Mouse (Mus musculus) erythroid progenitor cell, adult 5-6 weeks (primary cell): ENCODE data around the gene Fat1. TPM values are rescaled to one million over a fixed set of nuclear protein-coding genes. Genes with fewer than 3 reads are reported as not detected.
"Not testable (repeated sequence)": the region's sequence is repeated elsewhere in the genome, so short reads cannot be mapped to it uniquely, and the experiment has no call there.

Source experiments
- ATAC-seq: replicated peaks from 2 replicates; pipeline ENCODE4 v1.8.0; 2016; ENCODE audit warnings: moderate number of reproducible peaks, mild to moderate bottlenecking, moderate TSS enrichment, inconsistent platforms; ENCODE audit not compliant: poor library complexity, low FRiP score, severe bottlenecking
- total RNA-seq, 2 experiments: library from RNA; stranded (forward) in 1 of 2; stranded (reverse) in 1 of 2; fragments of 150-400 nt in 1 of 2; fragments of 186-747, 209-891 nt in 1 of 2; gene quantifications; 2 replicates each; pipeline versions ENCODE4 v1.2.3 to v1.2.4; 2015 to 2017; ENCODE audit warnings: low replicate concordance in 2 of 2

Fat1 gene
- total RNA-seq, 2 experiments from 2014 or later, result not detected

DNA sequence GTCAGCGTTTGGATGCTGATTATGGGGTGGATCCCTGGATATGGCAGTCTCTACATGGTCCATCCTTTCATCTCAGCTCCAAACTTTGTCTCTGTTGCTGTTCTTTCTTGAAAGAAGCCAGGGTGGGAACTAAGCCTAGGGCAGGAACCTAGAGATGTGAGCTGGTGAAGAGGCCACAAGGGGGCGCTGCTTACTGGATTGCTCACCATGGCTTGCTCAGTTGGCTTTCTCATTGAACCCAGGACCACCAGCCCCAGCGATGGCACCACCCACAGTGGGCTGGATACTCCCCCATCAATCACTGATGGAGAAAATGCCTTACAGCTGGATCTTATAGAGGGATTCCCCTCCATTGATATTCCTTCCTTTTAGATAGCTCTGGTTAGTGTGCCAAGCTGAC is 121.6 kb downstream of the Fat1 start:
- no peak for ATAC-seq

GRCm38 (mm10) chr8:45060083-45060482 is 124.8 kb downstream of the Fat1 start:
- ATAC-seq, result no peak

GRCm38 (mm10) chr8:45062311-45062710 is 127.1 kb downstream of the Fat1 start:
- ATAC-seq, result no peak

DNA sequence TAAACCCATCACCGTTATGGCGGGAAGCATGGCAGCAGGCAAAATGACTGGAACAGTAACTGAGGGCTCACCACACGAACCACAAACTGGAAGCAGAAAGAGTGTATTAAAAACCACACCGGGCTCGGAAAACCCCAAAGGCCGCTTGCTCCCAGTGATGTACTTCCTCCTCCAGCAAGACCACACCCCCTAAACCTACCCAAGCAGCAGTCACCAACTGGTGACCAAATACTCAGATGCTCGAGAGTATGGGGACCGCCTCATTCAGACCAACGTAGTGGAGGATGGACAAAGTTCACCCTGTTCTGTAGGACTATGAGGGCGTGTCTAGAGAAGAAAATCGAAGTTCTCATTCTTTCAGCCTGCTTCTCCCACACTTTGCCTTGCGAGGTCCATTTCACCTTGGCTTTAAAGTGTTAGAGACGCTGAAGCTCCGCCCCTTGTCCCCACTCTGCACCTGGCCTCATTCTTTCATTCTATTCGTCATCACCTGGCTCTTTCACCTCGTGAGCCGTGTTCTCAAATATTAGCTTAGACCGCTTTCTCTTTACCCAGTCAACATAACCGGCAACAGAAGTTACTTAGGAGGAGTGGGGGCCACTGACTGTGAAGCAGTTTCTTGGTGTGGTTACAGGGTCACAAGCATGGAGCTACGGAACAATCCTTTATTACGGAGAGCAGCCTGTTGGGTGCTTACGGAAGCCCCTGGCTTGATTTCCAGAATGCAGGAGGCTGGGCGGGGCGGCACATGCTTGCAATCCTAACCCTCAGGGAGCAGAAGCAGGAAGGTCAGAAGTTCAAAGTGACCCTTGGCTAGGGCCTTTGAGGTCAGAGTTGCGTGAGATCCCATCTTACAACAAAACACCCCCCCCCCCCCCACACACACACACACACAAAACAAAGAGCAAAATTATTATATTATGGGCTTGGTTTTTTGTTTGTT is 128.0 kb downstream of the Fat1 start:
- no peak for ATAC-seq

GRCm38 (mm10) chr8:45064197-45064869 is 129.1 kb downstream of the Fat1 start:
- ATAC-seq, result no peak

DNA sequence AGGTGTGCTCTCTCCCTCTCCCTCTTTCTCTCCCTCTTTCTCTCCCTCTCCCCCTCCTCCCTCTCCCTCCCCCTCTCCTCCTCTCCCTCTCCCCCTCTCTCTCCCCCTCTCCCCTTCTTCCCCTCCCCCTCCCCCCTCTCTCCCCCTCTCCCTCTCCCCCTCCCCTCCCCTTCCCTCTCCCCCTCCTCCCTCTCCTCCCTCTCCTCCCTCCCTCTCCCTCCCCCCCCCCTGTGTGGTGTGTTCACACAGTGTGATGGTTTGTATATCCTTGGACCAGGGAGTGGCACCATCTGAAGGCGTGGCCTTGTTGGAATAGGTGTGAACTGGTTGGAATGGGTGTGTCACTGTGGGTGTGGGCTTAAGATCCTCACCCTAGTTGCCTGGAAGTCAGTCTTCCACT is 130.1 kb downstream of the Fat1 start:
- not testable (repeated sequence) for ATAC-seq

GRCm38 (mm10) chr8:45068759-45069386 is 133.6 kb downstream of the Fat1 start, which contains the start of gene Mtnr1a:
Gene Mtnr1a (plus strand): TSS chr8:45069137.
- ATAC-seq, result no peak

GRCm38 (mm10) chr8:45070949-45071348 is 135.7 kb downstream of the Fat1 start:
- ATAC-seq, result no peak

- ATAC-seq, result no peak
Measured at GRCm38 (mm10) chr8:45080850-45081249, 145.6 kb downstream of the Fat1 start.

DNA sequence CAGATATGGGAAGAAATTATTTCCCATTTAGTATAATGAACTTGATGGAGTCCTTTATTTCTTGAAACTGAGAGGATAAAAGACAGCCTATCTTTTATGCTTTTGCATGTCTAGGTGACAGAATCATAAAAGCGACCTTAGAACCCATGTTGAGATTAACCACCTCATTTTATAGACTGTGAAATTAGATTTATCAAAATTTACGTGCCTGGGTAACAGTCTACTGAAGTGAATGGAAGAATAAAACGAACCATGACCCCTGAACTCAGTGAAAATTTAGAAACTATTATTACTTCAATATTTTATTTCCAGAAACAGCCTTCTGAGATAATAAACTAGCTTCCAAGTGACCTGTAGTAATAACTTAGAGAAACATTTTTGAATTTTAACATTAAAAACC is 158.4 kb downstream of the Fat1 start:
- ATAC-seq, result no peak

Other genes starting within 250 kb of the Fat1 start
- gene Mtnr1a, start 133.7 kb downstream of the Fat1 start, total RNA-seq (2015; ENCODE audit: low replicate concordance), result not detected in 2 replicates
- gene Mtnr1a, start 133.7 kb downstream of the Fat1 start, total RNA-seq (2017; ENCODE audit: low replicate concordance), result not detected in 2 replicates